Mouse (Mus musculus) liver, adult 2 months (tissue): ENCODE data around the gene Camkv. TPM values are rescaled to one million over a fixed set of nuclear protein-coding genes. Genes with fewer than 3 reads are reported as not detected.
A peak's percentile ranks its signal among the peaks of the same experiment; 100 is the strongest.

ENCODE experiments used
- DNase-seq: peaks from one replicate; pipeline ENCODE4 v3.0.0-alpha.2; 2011; ENCODE audit warnings: low read depth, low spot score; ENCODE audit errors: extremely low read depth
- H3K27ac ChIP-seq: fragments of 200-500 bp; replicated peaks from 2 replicates; pipeline ENCODE4 v1.5.1; 2012; ENCODE audit warnings: low read depth, mild to moderate bottlenecking, control low read depth, inconsistent platforms, low read length; ENCODE audit not compliant: insufficient read depth
- H3K27me3 ChIP-seq: fragments of 200-500 bp; 2 replicates; pipeline ENCODE4 v1.6.1; 2012; ENCODE audit warnings: mild to moderate bottlenecking, moderate library complexity, low read length, inconsistent platforms; ENCODE audit not compliant: control insufficient read depth, insufficient read depth
- H3K36me3 ChIP-seq: fragments of 200-500 bp; 2 replicates; pipeline ENCODE4 v1.6.1; 2012; ENCODE audit warnings: low read length, inconsistent platforms; ENCODE audit not compliant: control insufficient read depth, insufficient read depth
- H3K4me1 ChIP-seq: fragments of 200-500 bp; 2 replicates; pipeline ENCODE4 v1.6.1; 2011; ENCODE audit warnings: low read length; ENCODE audit not compliant: control insufficient read depth, insufficient read depth
- H3K4me3 ChIP-seq: fragments of 200-500 bp; 2 replicates; pipeline ENCODE4 v1.5.1; 2011; ENCODE audit warnings: low read depth, mild to moderate bottlenecking, control low read depth, low read length, moderate library complexity; ENCODE audit not compliant: insufficient read depth
- H3K79me2 ChIP-seq: fragments of 200-500 bp; 2 replicates; pipeline ENCODE4 v1.6.1; 2012; ENCODE audit warnings: inconsistent platforms, mild to moderate bottlenecking, low read length, moderate library complexity; ENCODE audit not compliant: control insufficient read depth, insufficient read depth
- H3K9ac ChIP-seq: fragments of 200-500 bp; 2 replicates; pipeline ENCODE4 v1.6.1; 2012; ENCODE audit warnings: low read depth, mild to moderate bottlenecking, control low read depth, inconsistent platforms, low read length
- CTCF ChIP-seq: fragments of 200-500 bp; IDR thresholded peaks from 2 replicates; pipeline ENCODE4 v1.5.1; 2011; ENCODE audit warnings: low read depth, low read length, control low read depth
- POLR2A ChIP-seq: fragments of 200-500 bp; IDR thresholded peaks from 2 replicates; pipeline ENCODE4 v1.6.1; 2011; ENCODE audit warnings: low read length, control low read depth; ENCODE audit not compliant: insufficient read depth; ENCODE audit errors: extremely low read depth
- WGBS: fragments of 180-500 bp; shearing (Covaris S2); methylation state at CpG from one replicate; pipeline ENCODE4 v1.1.7; 2018; 5-methylcytosine and 5-hydroxymethylcytosine counted together
- polyA plus RNA-seq: library from polyadenylated mRNA; depleted of rRNA; stranded (reverse); fragments of >200 nt; gene quantifications from 2 replicates; pipeline ENCODE4 v1.2.3, GENCODE M21; 2012
- total RNA-seq: library from RNA; depleted of rRNA; stranded (reverse); fragments of >200 nt; gene quantifications from 2 replicates; pipeline ENCODE4 v1.2.3, GENCODE M21; 2014

Gene Camkv
- total and polyA plus RNA-seq, 2 experiments, result not detected

- Histone ChIP-seq H3K9ac (no peak overlapping the region), H3K79me2 (no peaks in the 10 kb centered on the region), H3K36me3 (no peaks in the 10 kb centered on the region), H3K27ac (no peak overlapping the region), H3K4me1 (no peaks in the 10 kb centered on the region), H3K4me3 (no peak overlapping the region), H3K27me3 (no peaks in the 10 kb centered on the region)
- 75% methylated on average over 13 of the region's 13 CpGs for WGBS
- no peak for DNase-seq
- TF ChIP-seq POLR2A (no peak), CTCF (no peak)
These were observed 17.4 kb upstream of the Camkv start for GRCm38 (mm10) chr9:107917895-107918608.

- DNase-seq, result no peak
- Histone ChIP-seq H3K9ac (no peak overlapping the region), H3K27me3 (no peaks in the 10 kb centered on the region), H3K79me2 (no peaks in the 10 kb centered on the region), H3K36me3 (no peaks in the 10 kb centered on the region), H3K27ac (no peak overlapping the region), H3K4me3 (no peak overlapping the region), H3K4me1 (no peaks in the 10 kb centered on the region)
- no peak for TF ChIP-seq CTCF
- no peak for TF ChIP-seq POLR2A
- WGBS, result 92% methylated on average over 6 of the region's 6 CpGs
These were observed 16.6 kb upstream of the Camkv start for GRCm38 (mm10) chr9:107918884-107919283.

GRCm38 (mm10) chr9:107919441-107919840 lies 16.0 kb upstream of the Camkv start:
- Histone ChIP-seq H3K9ac (no peak overlapping the region), H3K79me2 (no peaks in the 10 kb centered on the region), H3K4me3 (no peak overlapping the region), H3K4me1 (no peaks in the 10 kb centered on the region), H3K27ac (no peak overlapping the region), H3K27me3 (no peaks in the 10 kb centered on the region), H3K36me3 (no peaks in the 10 kb centered on the region)
- DNase-seq, result no peak
- WGBS, result 86% methylated on average over 5 of the region's 5 CpGs
- TF ChIP-seq CTCF (no peak), POLR2A (no peak)

- H3K36me3 ChIP-seq, result no peaks in the 10 kb centered on the region
- no peak overlapping the region for H3K9ac ChIP-seq
- H3K27me3 ChIP-seq, result no peaks in the 10 kb centered on the region
- no peak for TF ChIP-seq POLR2A
- TF ChIP-seq CTCF, result peak; percentile 88
- peak; percentile 9 for DNase-seq
- H3K27ac ChIP-seq, result no peak overlapping the region
- WGBS, result 51% methylated on average over 7 of the region's 7 CpGs
- H3K4me1 ChIP-seq, result no peaks in the 10 kb centered on the region
- H3K4me3 ChIP-seq, result no peak overlapping the region
- no peaks in the 10 kb centered on the region for H3K79me2 ChIP-seq
These were observed 12.5 kb upstream of the Camkv start for GRCm38 (mm10) chr9:107923021-107923420.

GRCm38 (mm10) chr9:107923956-107924355 lies 11.5 kb upstream of the Camkv start:
- no peak overlapping the region for H3K4me3 ChIP-seq
- DNase-seq, result peak; percentile 8
- WGBS, result 56% methylated on average over 6 of the region's 6 CpGs
- TF ChIP-seq POLR2A (no peak), CTCF (no peak)
- H3K4me1 ChIP-seq, result no peaks in the 10 kb centered on the region
- H3K9ac ChIP-seq, result no peak overlapping the region; the same call in 1 of the 2 replicates
- H3K27ac ChIP-seq, result no peak overlapping the region
- H3K79me2 ChIP-seq, result no peaks in the 10 kb centered on the region
- H3K27me3 ChIP-seq, result no peaks in the 10 kb centered on the region
- no peaks in the 10 kb centered on the region for H3K36me3 ChIP-seq

GRCm38 (mm10) chr9:107925251-107925650 lies 10.2 kb upstream of the Camkv start:
- no peak overlapping the region for H3K9ac ChIP-seq
- no peak overlapping the region for H3K4me3 ChIP-seq
- H3K36me3 ChIP-seq, result no peaks in the 10 kb centered on the region
- no peaks in the 10 kb centered on the region for H3K4me1 ChIP-seq
- WGBS, result 75% methylated on average over 3 of the region's 3 CpGs
- H3K27me3 ChIP-seq, result no peaks in the 10 kb centered on the region
- TF ChIP-seq CTCF (no peak), POLR2A (no peak)
- H3K27ac ChIP-seq, result no peak overlapping the region
- no peak for DNase-seq
- no peaks in the 10 kb centered on the region for H3K79me2 ChIP-seq
